Mouse (Mus musculus) CH12.LX (cell line): ENCODE data around the gene Trim66. TPM values are rescaled to one million over a fixed set of nuclear protein-coding genes. Genes with fewer than 3 reads are reported as not detected.

Experiments used
- DNase-seq: peaks from one replicate; pipeline ENCODE4 v3.0.0-alpha.2; 2013; ENCODE audit errors: extremely low read depth
- H3K27ac ChIP-seq: 2 replicates; pipeline ENCODE4 v1.5.1; 2012; ENCODE audit warnings: low read depth, mild to moderate bottlenecking, control low read depth, moderate library complexity; ENCODE audit not compliant: insufficient read depth
- H3K27me3 ChIP-seq: replicated peaks from 2 replicates; pipeline ENCODE3; 2012; ENCODE audit warnings: inconsistent platforms
- H3K36me3 ChIP-seq, 2 experiments: replicated peaks in 1 of 2; 2 replicates each; pipeline versions ENCODE3 to v1.6.1; 2012; ENCODE audit warnings: inconsistent platforms in 1 of 2, low read length in 1 of 2, mild to moderate bottlenecking in 1 of 2, mixed read lengths in 1 of 2, moderate library complexity in 1 of 2; ENCODE audit not compliant: control insufficient read depth in 1 of 2, insufficient read depth in 1 of 2
- H3K4me1 ChIP-seq, 2 experiments: 2 replicates each; pipeline ENCODE4 v1.6.1; 2012; ENCODE audit warnings: inconsistent platforms in 1 of 2, moderate library complexity in 1 of 2; ENCODE audit not compliant: insufficient read depth in 2 of 2, control insufficient read depth in 1 of 2
- H3K4me2 ChIP-seq: 2 replicates; pipeline ENCODE4 v1.6.1; 2012; ENCODE audit warnings: low read depth, mild to moderate bottlenecking, control low read depth; ENCODE audit not compliant: poor library complexity, insufficient read depth, severe bottlenecking
- H3K4me3 ChIP-seq, 3 experiments: fragments of 150-350 bp in 1 of 3; sonication (generic) in 1 of 3; replicated peaks in 1 of 3; 2 replicates each; pipeline versions ENCODE3 to v1.5.1; 2011 to 2012; ENCODE audit warnings: low read depth in 2 of 3, low read length in 2 of 3, mild to moderate bottlenecking in 2 of 3, moderate library complexity in 2 of 3, control low read depth in 1 of 3, improper control_type of control experiment in 1 of 3, inconsistent platforms in 1 of 3, mixed read lengths in 1 of 3; ENCODE audit not compliant: poor library complexity in 1 of 3
- H3K79me2 ChIP-seq: replicated peaks from 2 replicates; pipeline ENCODE4 v1.6.1; 2012; ENCODE audit warnings: mild to moderate bottlenecking, moderate library complexity; ENCODE audit not compliant: control insufficient read depth, poor library complexity, insufficient read depth, severe bottlenecking; ENCODE audit errors: extremely low read depth
- H3K9ac ChIP-seq: 2 replicates; pipeline ENCODE4 v1.6.1; 2012; ENCODE audit warnings: low read depth, mild to moderate bottlenecking, control low read depth, moderate library complexity; ENCODE audit not compliant: insufficient read depth
- H3K9me3 ChIP-seq: replicated peaks from 2 replicates; pipeline ENCODE3; 2012; ENCODE audit warnings: low read length, inconsistent platforms, mixed read lengths
- CHD1 ChIP-seq: IDR thresholded peaks from 2 replicates; pipeline ENCODE4 v1.6.1; 2012; ENCODE audit warnings: low read depth, low read length, improper control_type of control experiment, inconsistent platforms
- CHD2 ChIP-seq: IDR thresholded peaks from 2 replicates; pipeline ENCODE4 v1.6.1; 2011; ENCODE audit warnings: low read length, improper control_type of control experiment
- E2F4 ChIP-seq: IDR thresholded peaks from 2 replicates; pipeline ENCODE4 v1.6.1; 2011; ENCODE audit warnings: low read depth, low read length, improper control_type of control experiment; ENCODE audit not compliant: insufficient replicate concordance
- ELF1 ChIP-seq: IDR thresholded peaks from 2 replicates; pipeline ENCODE4 v1.6.1; 2014; ENCODE audit warnings: low read depth, mild to moderate bottlenecking, inconsistent platforms, low read length, improper control_type of control experiment
- EP300 ChIP-seq: IDR thresholded peaks from 2 replicates; pipeline ENCODE4 v1.6.1; 2011; ENCODE audit warnings: low read length, improper control_type of control experiment
- ETS1 ChIP-seq: conservative IDR thresholded peaks from 2 replicates; pipeline ENCODE4 v1.6.1; 2012; ENCODE audit warnings: low read depth, mild to moderate bottlenecking, inconsistent platforms, low read length, improper control_type of control experiment, moderate library complexity
- GABPA ChIP-seq: IDR thresholded peaks from 2 replicates; pipeline ENCODE4 v1.6.1; 2012; ENCODE audit warnings: low read depth, low read length, improper control_type of control experiment, inconsistent platforms; ENCODE audit not compliant: insufficient replicate concordance
- JUN ChIP-seq: IDR thresholded peaks from 2 replicates; pipeline ENCODE4 v1.6.1; 2011; ENCODE audit warnings: low read depth, mild to moderate bottlenecking, low read length, improper control_type of control experiment, moderate library complexity; ENCODE audit not compliant: insufficient read depth
- MAFK ChIP-seq: IDR thresholded peaks from 2 replicates; pipeline ENCODE4 v1.6.1; 2011; ENCODE audit warnings: low read length, improper control_type of control experiment; ENCODE audit not compliant: insufficient replicate concordance
- MAX ChIP-seq: IDR thresholded peaks from 2 replicates; pipeline ENCODE4 v1.6.1; 2011; ENCODE audit warnings: low read length, improper control_type of control experiment
- MEF2A ChIP-seq: IDR thresholded peaks from 2 replicates; pipeline ENCODE4 v1.6.1; 2014; ENCODE audit warnings: low read depth, mild to moderate bottlenecking, inconsistent platforms, low read length, improper control_type of control experiment, borderline replicate concordance
- MXI1 ChIP-seq: IDR thresholded peaks from 2 replicates; pipeline ENCODE4 v1.6.1; 2011; ENCODE audit warnings: mild to moderate bottlenecking, low read depth, low read length, improper control_type of control experiment
- MYC ChIP-seq: IDR thresholded peaks from 2 replicates; pipeline ENCODE4 v1.6.1; 2011; ENCODE audit warnings: low read depth, mild to moderate bottlenecking, improper control_type of control experiment, low read length
- NELFE ChIP-seq: IDR thresholded peaks from 2 replicates; pipeline ENCODE4 v1.6.1; 2011; ENCODE audit warnings: low read depth, low read length, improper control_type of control experiment
- PAX5 ChIP-seq: IDR thresholded peaks from 2 replicates; pipeline ENCODE4 v1.6.1; 2012; ENCODE audit warnings: low read length, inconsistent platforms, mixed read lengths
- POLR2A ChIP-seq: IDR thresholded peaks from 2 replicates; pipeline ENCODE4 v1.6.1; 2011; ENCODE audit warnings: low read depth, mild to moderate bottlenecking, improper control_type of control experiment, low read length
- RAD21 ChIP-seq: IDR thresholded peaks from 2 replicates; pipeline ENCODE4 v1.6.1; 2011; ENCODE audit warnings: low read depth, mild to moderate bottlenecking, low read length, improper control_type of control experiment, moderate library complexity
- RCOR1 ChIP-seq: conservative IDR thresholded peaks from 2 replicates; pipeline ENCODE4 v1.6.1; 2012; ENCODE audit warnings: low read depth, mild to moderate bottlenecking, inconsistent platforms, low read length, improper control_type of control experiment
- TBP ChIP-seq: conservative IDR thresholded peaks from 2 replicates; pipeline ENCODE4 v1.6.1; 2011; ENCODE audit warnings: low read depth, low read length, improper control_type of control experiment
- TCF12 ChIP-seq: IDR thresholded peaks from 2 replicates; pipeline ENCODE4 v1.6.1; 2014; ENCODE audit warnings: low read depth, mild to moderate bottlenecking, inconsistent platforms, low read length, improper control_type of control experiment
- UBTF ChIP-seq: IDR thresholded peaks from 2 replicates; pipeline ENCODE4 v1.6.1; 2012; ENCODE audit warnings: low read depth, mild to moderate bottlenecking, inconsistent platforms, low read length, improper control_type of control experiment, moderate library complexity
- USF1 ChIP-seq: IDR thresholded peaks from 2 replicates; pipeline ENCODE4 v1.6.1; 2014; ENCODE audit warnings: low read depth, mild to moderate bottlenecking, inconsistent platforms, low read length, improper control_type of control experiment
- ZKSCAN1 ChIP-seq: IDR thresholded peaks from 2 replicates; pipeline ENCODE4 v1.6.1; 2012; ENCODE audit warnings: low read depth, inconsistent platforms, low read length, improper control_type of control experiment, borderline replicate concordance
- ZMIZ1 ChIP-seq: IDR thresholded peaks from 2 replicates; pipeline ENCODE4 v1.6.1; 2012; ENCODE audit warnings: low read depth, mild to moderate bottlenecking, inconsistent platforms, low read length, improper control_type of control experiment
- ZNF384 ChIP-seq: IDR thresholded peaks from 2 replicates; pipeline ENCODE4 v1.6.1; 2012; ENCODE audit warnings: low read depth, low read length, improper control_type of control experiment, inconsistent platforms
- dilution Hi-C: fragments of 300-500 bp; cut with MboI; formaldehyde crosslinking; loops from 2 replicates; pipeline ENCODE4 v1.14.3; 2020; ENCODE audit warnings: low sequenced_read_pairs; ENCODE audit not compliant: extremely low pct_unique_long_range_greater_than_20kb, extremely low pct_ligation_motif_present
- in situ Hi-C: fragments of 300-500 bp; cut with MboI; formaldehyde crosslinking; loops from 3 replicates; pipeline ENCODE4 v1.14.3; 2019; ENCODE audit warnings: low sequenced_read_pairs, low pct_ligation_motif_present, low pct_unique_long_range_greater_than_20kb, mixed read lengths
- polyA plus RNA-seq: library from polyadenylated mRNA; unstranded; fragments of >175 nt; gene quantifications from 2 replicates; pipeline ENCODE4 v1.2.1, GENCODE M21; 2012; ENCODE audit warnings: low read depth; ENCODE audit not compliant: insufficient read length
- total RNA-seq, 2 experiments: library from RNA; depleted of rRNA; stranded (reverse); fragments of 300-350 nt in 1 of 2; fragments of >200 nt in 1 of 2; gene quantifications; 2 replicates each; pipeline ENCODE4 v1.2.3; 2012 to 2014

The Trim66 gene
- total and polyA plus RNA-seq, 3 experiments, result 0.08 to 0.67 (median 0.12) TPM

- in situ Hi-C loops, result no loop called here
- Histone ChIP-seq H3K36me3 (peaks cover 31 to 35% of the 10 kb centered on the region in 2 experiments), H3K9me3 (no peaks in the 10 kb centered on the region), H3K4me3 (peak overlapping the region; percentile 60 to 100 (median 83)), H3K79me2 (peaks cover 36% of the 10 kb centered on the region), H3K9ac (peak overlapping the region; percentile 93), H3K4me2 (peak overlapping the region; percentile 72), H3K4me1 (peaks cover 4 to 44% of the 10 kb centered on the region in 2 experiments; a peak in 3 of 4 replicates), H3K27ac (peak overlapping the region; percentile 44; the same call in 1 of the 2 replicates), H3K27me3 (no peaks in the 10 kb centered on the region)
- dilution Hi-C loops, result no loop called here
- no peak for DNase-seq
- TF ChIP-seq RCOR1 (no peak), ZMIZ1 (no peak), ZKSCAN1 (no peak), NELFE (no peak), ETS1 (no peak), MAX (no peak), POLR2A (peak; percentile 48; the same call in 1 of the 2 replicates), PAX5 (no peak), TBP (0 out of 2 replicates have a peak, but pooled peaks have one; percentile 35), CHD2 (no peak), MAFK (no peak)
These were observed 10.2 kb upstream of the Trim66 start for GRCm38 (mm10) chr7:109518036-109518681.

DNA sequence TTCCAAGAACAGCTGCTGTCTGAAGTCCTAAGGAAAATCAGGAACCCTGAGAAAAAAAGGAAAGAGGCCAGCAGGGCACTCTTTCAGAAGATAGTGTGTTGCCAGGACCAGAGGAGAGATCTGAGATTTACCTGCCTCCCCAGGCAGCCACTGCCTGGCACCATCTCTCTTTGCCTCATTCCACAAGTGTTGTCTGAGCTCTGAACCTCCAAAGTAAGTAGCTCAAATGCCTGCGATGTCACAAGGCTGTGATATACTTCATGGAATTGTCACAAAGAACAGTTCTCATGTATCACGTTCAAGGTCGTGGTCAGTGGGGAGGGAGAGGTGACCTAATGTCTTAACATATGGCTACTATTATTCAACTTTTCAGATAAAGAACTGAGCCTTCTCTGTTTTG lies 8.6 kb upstream of the Trim66 start:
- Histone ChIP-seq H3K9me3 (no peaks in the 10 kb centered on the region), H3K36me3 (peaks cover 15 to 19% of the 10 kb centered on the region in 2 experiments), H3K4me1 (peaks cover 4 to 27% of the 10 kb centered on the region in 2 experiments; a peak in 3 of 4 replicates), H3K9ac (no peak overlapping the region), H3K27me3 (no peaks in the 10 kb centered on the region), H3K79me2 (peaks cover 24% of the 10 kb centered on the region), H3K27ac (no peak overlapping the region), H3K4me3 (no peak overlapping the region), H3K4me2 (no peak overlapping the region)
- TF ChIP-seq RAD21, result no peak
- TF ChIP-seq MYC, result no peak
- TF ChIP-seq PAX5, result no peak
- TF ChIP-seq E2F4, result no peak
- TF ChIP-seq MXI1, result no peak
- TF ChIP-seq TCF12, result no peak
- TF ChIP-seq UBTF, result no peak
- TF ChIP-seq ZNF384, result no peak
- TF ChIP-seq NELFE, result no peak
- no peak for TF ChIP-seq USF1
- no peak for TF ChIP-seq MEF2A
- TF ChIP-seq GABPA, result no peak
- TF ChIP-seq ELF1, result no peak
- no peak for TF ChIP-seq ZKSCAN1
- no peak for TF ChIP-seq EP300
- no peak for TF ChIP-seq JUN
- no peak for TF ChIP-seq RCOR1
- no peak for TF ChIP-seq CHD1
- no peak for DNase-seq
- in situ Hi-C loops (no loop called here), dilution Hi-C loops (no loop called here)
